Mouse (Mus musculus) layer of hippocampus, adult 9-11 months (tissue): Measurements from ENCODE around the gene Pax2.
A peak's percentile ranks its signal among the peaks of the same experiment; 100 is the strongest.
"Not testable (repeated sequence)": the region's sequence is repeated elsewhere in the genome, so short reads cannot be mapped to it uniquely, and the experiment has no call there.

Source experiments
- DNase-seq: peaks from one replicate; pipeline ENCODE4 v3.0.0; 2022

Gene Pax2

GRCm38 (mm10) chr19:44837426-44838205 is 81.8 kb downstream of the Pax2 start:
- DNase-seq: no peak

- DNase-seq: no peak
Measured at GRCm38 (mm10) chr19:44838321-44838720, 82.5 kb downstream of the Pax2 start.

- not testable (repeated sequence) for DNase-seq
Measured at GRCm38 (mm10) chr19:44842661-44843060, 86.8 kb downstream of the Pax2 start.

- DNase-seq: no peak
Measured at GRCm38 (mm10) chr19:44849465-44849864, 93.6 kb downstream of the Pax2 start.

- DNase-seq: no peak
Measured at GRCm38 (mm10) chr19:44858671-44859070, 102.8 kb downstream of the Pax2 start.

- no peak for DNase-seq
Measured at GRCm38 (mm10) chr19:44868766-44869165, 112.9 kb downstream of the Pax2 start.

- DNase-seq: peak; percentile 77
Measured at GRCm38 (mm10) chr19:44874186-44874898, 118.5 kb downstream of the Pax2 start.

GRCm38 (mm10) chr19:44874928-44875327 is 119.1 kb downstream of the Pax2 start:
- no peak for DNase-seq

GRCm38 (mm10) chr19:44875718-44876117 is 119.9 kb downstream of the Pax2 start:
- no peak for DNase-seq

- no peak for DNase-seq
Measured at GRCm38 (mm10) chr19:44876529-44876928, 120.7 kb downstream of the Pax2 start.

GRCm38 (mm10) chr19:44882552-44883024 is 126.7 kb downstream of the Pax2 start:
- DNase-seq: no peak

- no peak for DNase-seq
Measured at GRCm38 (mm10) chr19:44884331-44884730, 128.5 kb downstream of the Pax2 start.

GRCm38 (mm10) chr19:44886475-44886874 is 130.6 kb downstream of the Pax2 start:
- no peak for DNase-seq
